Mouse (Mus musculus) bone marrow macrophage, adult 2 months (primary cell): ENCODE measurements around the gene Fst. TPM values are rescaled to one million over a fixed set of nuclear protein-coding genes. Genes with fewer than 3 reads are reported as not detected.

ENCODE experiments used
- H3K27ac ChIP-seq: 2 replicates; pipeline ENCODE4 v1.5.1; 2012; ENCODE audit warnings: low read depth, low read length; ENCODE audit not compliant: insufficient read depth
- H3K4me1 ChIP-seq: 2 replicates; pipeline ENCODE4 v1.6.1; 2012; ENCODE audit warnings: low read length; ENCODE audit not compliant: control insufficient read depth, insufficient read depth
- H3K4me3 ChIP-seq: 2 replicates; pipeline ENCODE4 v1.5.1; 2012; ENCODE audit warnings: mild to moderate bottlenecking, low read length, moderate library complexity; ENCODE audit not compliant: insufficient read depth
- CTCF ChIP-seq: IDR thresholded peaks from 2 replicates; pipeline ENCODE4 v1.5.1; 2012; ENCODE audit warnings: low read depth, mild to moderate bottlenecking, low read length, moderate library complexity
- POLR2A ChIP-seq: IDR thresholded peaks from 2 replicates; pipeline ENCODE4 v1.6.1; 2012; ENCODE audit warnings: mild to moderate bottlenecking, low read depth, low read length, borderline replicate concordance
- polyA plus RNA-seq: library from polyadenylated mRNA; stranded (reverse); fragments of >200 nt; gene quantifications from 2 replicates; pipeline ENCODE4 v1.2.4, GENCODE M21; 2012; ENCODE audit not compliant: missing spikeins, insufficient read depth, insufficient read length

Gene Fst
- polyA plus RNA-seq, 1 experiment: not detected

DNA sequence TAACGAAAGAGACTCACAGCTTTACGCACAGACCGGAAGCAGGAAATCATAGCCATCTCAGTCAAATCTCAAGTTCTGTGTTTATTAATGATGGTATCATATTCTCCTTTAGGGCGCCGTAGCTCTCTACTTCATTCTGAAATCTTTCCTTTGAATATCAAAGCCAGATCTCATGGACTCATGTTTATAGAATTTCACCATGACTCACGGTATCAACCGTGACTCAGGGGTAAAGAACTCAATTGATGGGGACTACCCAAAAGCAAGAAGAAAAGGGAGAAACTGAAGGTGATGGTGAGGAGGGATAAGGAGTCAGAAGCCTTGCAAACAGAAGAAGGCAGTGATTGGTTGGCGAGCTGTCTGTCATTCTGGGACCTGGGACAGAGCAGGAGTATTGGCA lies 38.5 kb downstream of the Fst start:
- TF ChIP-seq CTCF (no peak), POLR2A (no peak)
- Histone ChIP-seq H3K4me3 (no peak overlapping the region), H3K4me1 (no peaks in the 10 kb centered on the region), H3K27ac (no peak overlapping the region)

DNA sequence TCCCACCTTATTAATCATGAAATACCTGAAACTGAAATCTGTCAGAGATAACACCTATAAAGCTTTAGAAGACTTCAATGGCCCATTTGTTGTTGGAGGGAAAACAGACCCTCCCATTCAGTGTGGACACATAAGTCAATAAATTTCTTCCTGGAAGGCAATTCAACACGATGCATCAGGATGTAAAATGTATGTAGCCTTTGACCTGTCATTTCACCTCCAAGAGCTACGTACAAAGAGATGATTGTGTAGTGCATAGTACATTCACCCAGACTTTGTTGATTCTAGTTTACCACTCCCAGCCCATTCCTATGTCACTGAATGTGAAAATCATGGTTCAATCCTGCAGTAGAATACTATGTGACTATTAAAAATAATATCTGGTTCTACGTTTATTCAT lies 39.4 kb downstream of the Fst start:
- no peak overlapping the region for H3K27ac ChIP-seq
- no peak for TF ChIP-seq POLR2A
- TF ChIP-seq CTCF: no peak
- H3K4me3 ChIP-seq: no peak overlapping the region
- H3K4me1 ChIP-seq: no peaks in the 10 kb centered on the region

DNA sequence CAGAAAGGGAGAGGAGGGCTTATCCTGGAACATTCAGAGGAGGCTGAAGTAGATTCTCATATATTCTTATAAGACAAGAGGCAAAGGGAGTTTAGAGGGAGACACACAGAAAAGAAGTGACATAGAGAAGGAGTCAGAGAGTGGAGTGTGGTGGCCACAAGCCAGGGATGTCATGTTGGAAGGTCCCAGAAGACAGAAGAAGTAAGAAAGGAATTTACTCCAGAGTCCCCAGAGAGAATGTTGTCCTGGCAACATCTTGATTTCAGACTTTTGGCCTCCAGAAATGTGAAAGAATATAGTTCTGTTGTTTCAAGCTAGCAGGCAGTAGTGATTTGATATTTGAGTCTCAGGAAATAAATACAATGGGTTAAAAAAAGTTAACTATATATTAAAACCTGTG lies 46.4 kb downstream of the Fst start:
- H3K27ac ChIP-seq: no peak overlapping the region
- no peak overlapping the region for H3K4me3 ChIP-seq
- TF ChIP-seq POLR2A (no peak), CTCF (no peak)
- no peaks in the 10 kb centered on the region for H3K4me1 ChIP-seq

DNA sequence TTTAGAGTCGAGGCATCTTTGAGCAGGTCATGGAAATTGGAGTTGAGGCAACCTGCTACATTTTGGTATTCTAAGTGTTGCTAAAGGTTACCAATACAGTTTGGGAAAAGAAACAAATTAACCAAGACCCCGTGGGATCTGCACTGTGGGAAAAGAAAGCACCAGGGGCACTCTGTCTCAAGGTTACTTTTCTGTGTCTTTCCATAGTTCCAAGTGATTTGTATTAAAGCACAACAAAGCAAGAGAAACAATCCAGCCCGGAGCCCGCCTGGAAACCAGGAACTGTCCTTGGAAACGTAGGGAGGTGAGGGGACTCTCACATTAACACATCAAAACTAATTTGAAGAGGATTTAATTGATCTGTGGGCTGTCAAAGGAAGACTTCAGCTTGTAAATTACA lies 51.9 kb downstream of the Fst start:
- Histone ChIP-seq H3K4me1 (no peaks in the 10 kb centered on the region), H3K27ac (no peak overlapping the region), H3K4me3 (no peak overlapping the region)
- TF ChIP-seq POLR2A (no peak), CTCF (no peak)

DNA sequence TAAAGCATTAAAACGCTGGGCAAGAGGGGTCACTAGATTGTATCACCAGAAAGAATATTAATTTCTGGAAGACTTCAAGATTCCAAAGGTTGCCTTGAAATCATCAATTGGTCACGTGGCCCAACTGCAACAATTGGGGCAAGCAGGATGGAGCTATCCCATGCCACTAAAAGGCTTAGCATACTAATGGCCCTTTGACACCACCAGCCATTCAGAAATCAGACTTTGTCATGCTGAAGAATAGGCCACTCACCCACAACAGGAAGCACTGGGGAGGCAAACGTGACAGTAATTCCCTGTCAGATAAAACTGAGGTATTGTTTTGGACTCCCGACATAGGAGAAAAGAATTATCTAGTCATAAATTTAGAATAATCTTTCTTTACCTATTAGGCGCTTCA lies 52.3 kb downstream of the Fst start:
- H3K27ac ChIP-seq: no peak overlapping the region
- TF ChIP-seq POLR2A: no peak
- no peak for TF ChIP-seq CTCF
- no peaks in the 10 kb centered on the region for H3K4me1 ChIP-seq
- H3K4me3 ChIP-seq: no peak overlapping the region

DNA sequence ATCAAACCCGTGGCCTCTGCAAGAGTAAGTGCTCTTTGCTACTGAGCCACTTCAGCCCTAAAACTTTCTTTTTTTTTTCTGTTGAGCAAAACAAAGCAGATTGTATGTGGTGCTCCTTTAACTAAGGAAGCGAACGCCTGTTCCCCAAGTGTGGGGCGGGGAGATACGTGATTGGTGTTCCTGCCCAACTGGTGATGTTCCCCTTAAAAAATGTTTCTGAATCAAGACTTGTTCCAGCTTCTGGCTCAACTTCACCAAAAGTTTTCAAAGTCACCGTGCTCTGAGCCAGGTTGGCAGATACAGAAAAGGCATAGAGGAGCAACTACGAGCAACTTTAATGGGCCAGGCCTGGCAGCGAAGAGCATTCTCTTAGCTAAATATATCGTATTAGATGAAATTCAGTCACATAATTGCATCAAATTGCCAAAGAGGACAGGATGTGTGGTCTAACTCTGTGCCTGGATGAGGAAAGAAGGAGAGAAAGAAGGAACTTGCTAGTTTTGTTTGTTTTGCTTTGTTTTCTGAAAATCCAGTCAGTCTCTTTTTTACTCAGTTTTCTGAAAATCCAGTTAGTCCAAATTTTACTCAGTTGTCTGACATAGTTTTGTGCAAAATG lies 53.5 kb downstream of the Fst start:
- TF ChIP-seq POLR2A (no peak), CTCF (no peak)
- H3K4me3 ChIP-seq: no peak overlapping the region
- H3K4me1 ChIP-seq: no peaks in the 10 kb centered on the region
- no peak overlapping the region for H3K27ac ChIP-seq

Other genes with a start within 250 kb of the Fst start
- gene Ndufs4, start 70.7 kb downstream of the Fst start, polyA plus RNA-seq: 68.5 and 89.1 TPM in 2 replicates